Mouse (Mus musculus) limb, embryonic 13.5 days (tissue): ENCODE results near the gene Nhp2. TPM values are rescaled to one million over a fixed set of nuclear protein-coding genes. Genes with fewer than 3 reads are reported as not detected.
A peak's percentile ranks its signal among the peaks of the same experiment; 100 is the strongest.
"Not testable (repeated sequence)": the region's sequence is repeated elsewhere in the genome, so short reads cannot be mapped to it uniquely, and the experiment has no call there.

Experiments used
- ATAC-seq: fragments of 200-750 bp; cut with Nextera tagmentation; 2 replicates; pipeline ENCODE4 v1.8.0; 2017; ENCODE audit warnings: low read depth, moderate number of reproducible peaks, moderate TSS enrichment; ENCODE audit not compliant: low FRiP score
- H3K27ac ChIP-seq: fragments of 300-500 bp; sonication (generic); 2 replicates; pipeline ENCODE4 v1.5.1; 2015; ENCODE audit warnings: inconsistent platforms, mild to moderate bottlenecking, moderate library complexity
- H3K27me3 ChIP-seq: fragments of 300-500 bp; sonication (generic); 2 replicates; pipeline ENCODE4 v1.6.1; 2015; ENCODE audit warnings: mild to moderate bottlenecking, inconsistent platforms
- H3K36me3 ChIP-seq: fragments of 300-500 bp; sonication (generic); 2 replicates; pipeline ENCODE4 v1.6.1; 2015; ENCODE audit warnings: inconsistent platforms, mild to moderate bottlenecking, moderate library complexity
- H3K4me1 ChIP-seq: fragments of 300-500 bp; sonication (generic); 2 replicates; pipeline ENCODE4 v1.6.1; 2015; ENCODE audit warnings: inconsistent platforms
- H3K4me2 ChIP-seq: fragments of 300-500 bp; sonication (generic); replicated peaks from 2 replicates; pipeline ENCODE4 v1.6.1; 2015; ENCODE audit warnings: inconsistent platforms, mild to moderate bottlenecking, moderate library complexity
- H3K4me3 ChIP-seq: fragments of 300-500 bp; sonication (generic); 2 replicates; pipeline ENCODE4 v1.5.1; 2015; ENCODE audit warnings: moderate library complexity, mild to moderate bottlenecking, inconsistent platforms
- H3K9ac ChIP-seq: fragments of 300-500 bp; sonication (generic); 2 replicates; pipeline ENCODE4 v1.6.1; 2015; ENCODE audit warnings: mild to moderate bottlenecking, inconsistent platforms
- H3K9me3 ChIP-seq: fragments of 300-500 bp; sonication (generic); 2 replicates; pipeline ENCODE4 v1.6.1; 2016; ENCODE audit warnings: inconsistent platforms
- WGBS: fragments of 180-500 bp; shearing (Covaris S2); methylation state at CpG from one replicate; pipeline ENCODE4 v1.1.7; 2015; 5-methylcytosine and 5-hydroxymethylcytosine counted together
- polyA plus RNA-seq: library from polyadenylated mRNA; unstranded; fragments of >200 nt; fragmentation: Nextera tagmentation; extraction: Ambion mirVana; gene quantifications from 2 replicates; pipeline ENCODE4 v1.2.1, GENCODE M21; 2015

The Nhp2 gene
- polyA plus RNA-seq, 1 experiment from 2014 or later = 129 TPM

DNA sequence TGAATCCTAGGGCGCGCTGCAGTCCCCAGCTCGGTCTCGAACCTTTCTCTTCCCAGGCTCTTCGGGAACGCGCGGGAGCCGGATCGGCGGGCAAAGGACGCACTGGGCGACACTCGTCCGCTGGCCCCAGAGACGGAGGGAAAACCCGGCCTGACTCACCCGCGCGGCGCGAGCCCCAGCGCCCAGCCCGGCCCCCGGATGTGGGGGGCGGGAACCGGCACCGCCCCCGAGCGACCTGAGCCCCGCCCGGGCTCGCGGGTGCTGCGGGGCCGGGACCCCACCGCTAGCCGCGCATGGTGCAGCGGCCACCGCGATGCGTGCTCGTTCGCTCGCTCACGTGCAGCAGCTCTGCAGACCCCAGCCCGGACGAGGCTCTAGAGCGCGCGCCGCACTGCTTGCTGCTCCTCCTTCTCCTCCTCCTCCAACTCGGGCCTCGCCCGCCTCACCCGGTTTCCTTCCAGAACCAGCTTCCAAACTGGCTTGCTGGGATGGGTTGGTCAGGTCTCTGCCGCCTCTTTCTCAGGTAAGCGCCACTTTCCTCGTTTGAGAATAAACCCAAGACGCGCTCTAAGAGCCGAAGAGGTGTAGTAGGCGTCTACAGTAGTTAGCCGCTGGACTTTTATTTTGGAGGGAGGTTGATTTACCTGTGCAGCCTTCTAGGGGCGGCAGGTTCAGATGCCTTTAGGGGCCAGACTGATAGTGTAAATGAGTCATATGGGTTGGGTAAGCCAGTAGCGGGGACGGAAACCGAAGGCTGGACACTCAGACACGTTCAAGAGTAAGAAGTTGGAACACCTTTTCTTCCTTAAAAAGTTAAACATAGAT is 31.4 kb downstream of the Nhp2 start, which contains the start of the genes N4bp3 and D930048N14Rik:
Gene N4bp3, minus strand, starts transcription at position 152 of the 825 bp plus-strand sequence.
Gene D930048N14Rik, plus strand, starts transcription at position 264 of the 825 bp plus-strand sequence.
- WGBS = under 1% methylated on average over 58 of the region's 70 CpGs
- Histone ChIP-seq H3K27me3 (no peaks in the 10 kb centered on the region), H3K9ac (peak within 1 kb of the TSS; percentile 82), H3K4me1 (peaks cover 33% of the 10 kb centered on the region), H3K27ac (peak within 1 kb of the TSS; percentile 75), H3K4me3 (peak within 1 kb of the TSS; percentile 68), H3K9me3 (no peaks in the 10 kb centered on the region), H3K4me2 (peak within 1 kb of the TSS; percentile 96), H3K36me3 (peaks cover under 1% of the 10 kb centered on the region; the same call in 1 of the 2 replicates)
- ATAC-seq = peak; percentile 62; the same call in 1 of the 2 replicates

DNA sequence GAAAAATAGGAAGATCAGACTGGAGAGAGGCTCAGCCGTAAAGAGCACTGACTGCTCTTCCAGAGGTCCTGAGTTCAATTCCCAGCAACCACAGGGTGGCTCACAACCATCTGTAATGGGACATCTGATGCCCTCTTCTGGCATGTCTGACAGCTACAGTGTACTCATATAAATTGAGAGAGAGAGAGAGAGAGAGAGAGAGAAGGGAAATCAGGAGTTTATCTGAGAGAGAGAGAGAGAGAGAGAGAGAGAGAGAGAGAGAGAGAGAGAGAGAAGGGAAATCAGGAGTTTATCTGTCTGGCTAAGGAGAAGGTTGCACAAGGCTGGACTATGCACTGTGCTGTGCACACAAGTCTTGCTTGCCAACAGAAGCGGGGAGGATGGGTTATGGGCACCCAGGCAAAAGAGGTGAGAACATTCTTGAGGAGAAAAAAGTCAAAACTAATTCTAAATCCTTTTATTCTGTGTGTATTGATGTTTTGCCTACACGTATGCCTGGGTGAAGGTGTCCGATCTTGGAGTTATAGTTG is 33.4 kb downstream of the Nhp2 start:
- no peak for ATAC-seq
- 95% methylated on average over 4 of the region's 4 CpGs for WGBS
- Histone ChIP-seq H3K9ac (no peak overlapping the region), H3K4me3 (no peak overlapping the region), H3K9me3 (no peaks in the 10 kb centered on the region), H3K4me1 (peaks cover 32% of the 10 kb centered on the region), H3K27ac (no peak overlapping the region), H3K27me3 (no peaks in the 10 kb centered on the region), H3K4me2 (no peak overlapping the region), H3K36me3 (no peaks in the 10 kb centered on the region)

DNA sequence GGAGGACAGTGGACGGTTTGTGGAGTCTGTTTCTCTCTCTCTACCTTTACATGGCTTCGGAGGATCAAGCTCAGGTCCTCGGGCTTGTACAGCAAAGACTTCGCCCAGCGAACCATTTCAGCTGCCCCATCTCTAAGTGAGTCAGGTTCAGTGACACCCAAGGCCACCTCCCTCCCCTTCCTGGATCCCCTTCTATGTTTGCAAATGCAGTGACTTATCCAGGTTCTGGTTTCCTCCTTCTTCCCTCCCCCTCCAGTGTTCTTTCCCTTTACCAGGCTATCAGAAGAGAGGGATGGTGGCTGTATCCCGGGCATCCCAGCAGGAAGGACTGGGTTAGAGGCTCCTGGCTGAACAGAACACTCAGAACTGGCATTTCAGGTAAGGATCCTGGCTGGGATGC is 34.2 kb downstream of the Nhp2 start:
- no peaks in the 10 kb centered on the region for H3K27me3 ChIP-seq
- ATAC-seq = no peak
- H3K9ac ChIP-seq = no peak overlapping the region
- H3K36me3 ChIP-seq = no peaks in the 10 kb centered on the region
- H3K4me1 ChIP-seq = peaks cover 33% of the 10 kb centered on the region
- H3K27ac ChIP-seq = no peak overlapping the region
- H3K4me2 ChIP-seq = no peak overlapping the region
- H3K9me3 ChIP-seq = no peaks in the 10 kb centered on the region
- no peak overlapping the region for H3K4me3 ChIP-seq
- WGBS = 87% methylated on average over 6 of the region's 6 CpGs

DNA sequence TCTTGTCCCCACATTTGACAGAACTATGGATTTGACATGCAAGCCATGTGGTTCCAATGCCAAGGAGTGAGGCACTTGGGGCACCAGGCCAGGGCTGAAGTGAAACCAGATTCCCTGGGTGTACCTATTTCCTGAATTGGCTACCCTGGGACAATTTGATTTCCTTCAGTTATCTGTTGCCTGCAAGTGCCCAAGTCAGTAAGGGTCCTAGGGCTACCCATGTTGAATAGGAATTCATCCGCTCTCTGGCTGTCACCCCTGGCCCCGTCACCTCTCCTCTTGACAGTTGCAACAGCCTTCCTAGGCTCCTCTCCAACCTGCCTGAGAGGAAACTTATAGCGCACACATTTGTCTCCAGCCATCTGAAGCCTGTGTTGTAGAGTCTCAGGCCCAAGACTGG is 35.4 kb downstream of the Nhp2 start:
- H3K4me3 ChIP-seq = no peak overlapping the region
- no peak overlapping the region for H3K9ac ChIP-seq
- H3K27me3 ChIP-seq = no peaks in the 10 kb centered on the region
- H3K9me3 ChIP-seq = no peaks in the 10 kb centered on the region
- 95% methylated on average over 3 of the region's 3 CpGs for WGBS
- H3K27ac ChIP-seq = no peak overlapping the region
- H3K4me2 ChIP-seq = no peak overlapping the region
- no peak for ATAC-seq
- peaks cover 29% of the 10 kb centered on the region for H3K4me1 ChIP-seq
- H3K36me3 ChIP-seq = no peaks in the 10 kb centered on the region

DNA sequence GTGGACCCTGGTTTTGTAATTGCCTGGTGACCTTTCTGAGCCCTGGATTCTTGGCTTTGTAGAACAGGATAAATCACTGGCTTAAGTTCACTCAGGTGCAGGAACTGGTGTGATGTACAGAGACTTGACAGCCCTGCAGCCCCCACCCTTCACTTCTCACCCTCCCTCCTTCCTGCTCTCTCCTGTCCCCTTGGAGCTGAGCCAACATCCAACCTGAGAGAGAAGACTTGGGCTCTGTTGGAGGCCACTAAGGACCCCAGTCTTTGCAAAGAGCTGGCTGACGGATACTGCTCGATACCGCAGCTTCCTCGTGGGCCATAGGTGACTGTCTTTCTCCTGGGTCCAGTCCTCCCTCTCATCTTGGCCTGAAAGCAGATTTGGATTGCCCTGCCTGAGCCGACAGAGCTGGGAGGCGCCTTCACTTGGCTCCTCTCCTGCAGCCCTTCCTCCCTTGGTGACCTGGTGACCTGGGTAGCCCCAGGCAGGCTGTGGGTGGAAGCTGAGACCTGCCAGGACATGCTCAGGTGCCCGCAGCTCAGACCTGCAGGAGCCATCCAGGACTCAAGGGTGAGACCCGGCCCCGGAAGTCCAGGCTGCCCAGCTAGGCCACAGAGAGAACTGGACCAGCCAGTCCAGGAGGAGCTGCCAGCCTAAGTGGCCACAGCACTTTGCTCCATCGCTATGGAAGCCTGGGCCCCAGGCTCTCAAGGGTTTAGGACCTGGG is 37.4 kb downstream of the Nhp2 start:
- Histone ChIP-seq H3K9me3 (no peaks in the 10 kb centered on the region), H3K4me2 (no peak overlapping the region), H3K4me1 (peaks cover 25% of the 10 kb centered on the region), H3K4me3 (no peak overlapping the region), H3K9ac (no peak overlapping the region), H3K27ac (no peak overlapping the region), H3K36me3 (no peaks in the 10 kb centered on the region), H3K27me3 (no peaks in the 10 kb centered on the region)
- 78% methylated on average over 10 of the region's 10 CpGs for WGBS
- ATAC-seq = no peak

DNA sequence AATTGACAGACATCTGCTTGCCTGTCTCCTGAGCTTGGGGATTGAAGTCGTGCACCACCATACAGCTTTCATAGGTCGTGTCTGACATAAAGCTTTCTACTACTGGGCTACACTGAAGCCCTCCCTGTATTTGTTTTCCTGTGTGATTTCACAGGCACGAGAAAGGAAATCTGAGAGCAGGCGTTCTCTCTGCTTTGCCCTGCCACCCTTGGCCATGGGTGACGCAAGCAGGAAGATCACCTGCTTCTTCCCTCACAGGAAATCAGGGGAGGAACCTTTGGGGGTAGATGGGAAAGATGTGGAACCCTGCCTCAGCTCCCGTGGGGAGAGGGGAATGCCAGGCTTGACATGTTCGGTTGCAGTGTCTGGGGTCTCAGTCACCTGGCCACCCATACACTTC is 38.8 kb downstream of the Nhp2 start:
- 35% methylated on average over 7 of the region's 7 CpGs for WGBS
- Histone ChIP-seq H3K9me3 (no peaks in the 10 kb centered on the region), H3K27ac (peak overlapping the region; percentile 69), H3K9ac (peak overlapping the region; percentile 1; the same call in 1 of the 2 replicates), H3K4me1 (peaks cover 25% of the 10 kb centered on the region), H3K4me2 (peak overlapping the region; percentile 32), H3K27me3 (no peaks in the 10 kb centered on the region), H3K4me3 (no peak overlapping the region), H3K36me3 (no peaks in the 10 kb centered on the region)
- ATAC-seq = 0 out of 2 replicates have a peak, but pooled peaks have one; percentile 7

DNA sequence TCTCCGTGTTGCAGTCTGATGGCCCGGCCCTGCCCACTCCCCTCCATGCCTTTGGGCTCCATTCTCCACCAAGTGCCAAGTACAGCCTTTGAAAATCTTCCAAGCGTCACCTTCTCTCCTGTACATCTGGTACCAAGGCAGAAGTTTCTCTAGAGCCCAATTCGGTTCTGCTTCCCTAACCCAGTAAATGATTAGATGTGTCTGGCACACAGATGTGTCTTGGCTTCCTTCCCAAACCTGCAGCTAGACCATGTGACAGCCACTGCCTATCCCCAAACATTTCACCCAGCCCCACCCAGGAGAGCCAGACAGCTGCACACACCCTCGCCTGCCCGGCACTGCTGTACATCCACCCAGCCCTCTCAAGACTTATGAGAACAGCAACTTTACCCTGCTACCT is 39.2 kb downstream of the Nhp2 start:
- Histone ChIP-seq H3K4me1 (peaks cover 25% of the 10 kb centered on the region), H3K4me2 (peak overlapping the region; percentile 32), H3K4me3 (no peak overlapping the region), H3K9ac (peak overlapping the region; percentile 1; the same call in 1 of the 2 replicates), H3K36me3 (no peaks in the 10 kb centered on the region), H3K9me3 (no peaks in the 10 kb centered on the region), H3K27me3 (no peaks in the 10 kb centered on the region), H3K27ac (peak overlapping the region; percentile 69)
- peak; percentile 91 for ATAC-seq
- 28% methylated on average over 6 of the region's 6 CpGs for WGBS

DNA sequence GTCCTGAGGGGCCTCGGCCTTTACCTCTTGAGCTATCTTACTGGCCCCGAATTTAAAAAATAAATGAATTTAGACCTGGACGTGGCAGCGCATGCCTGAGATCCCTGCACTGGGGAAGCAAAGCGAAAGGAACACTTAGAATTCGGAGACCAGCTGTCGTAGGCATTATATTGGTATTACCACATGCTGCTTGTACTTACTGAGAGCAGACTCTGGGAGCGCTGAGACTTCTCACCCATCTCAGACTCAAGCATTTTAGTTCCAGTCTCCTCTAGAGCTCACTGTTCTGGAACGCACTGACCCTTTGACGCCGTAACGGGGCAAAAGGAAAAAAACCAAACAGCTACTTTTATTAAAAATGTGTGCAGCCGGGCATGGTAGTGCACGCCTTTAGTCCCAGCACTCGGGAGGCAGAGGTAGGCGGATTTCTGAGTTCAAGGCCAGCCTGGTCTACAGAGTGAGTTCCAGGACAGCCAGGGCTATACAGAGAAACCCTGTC is 42.4 kb downstream of the Nhp2 start:
- no peak overlapping the region for H3K4me3 ChIP-seq
- H3K27ac ChIP-seq = no peak overlapping the region
- H3K9me3 ChIP-seq = no peaks in the 10 kb centered on the region
- ATAC-seq = no peak
- H3K4me1 ChIP-seq = peaks cover 21% of the 10 kb centered on the region
- WGBS = 79% methylated on average over 16 of the region's 16 CpGs
- H3K4me2 ChIP-seq = no peak overlapping the region
- no peaks in the 10 kb centered on the region for H3K36me3 ChIP-seq
- no peak overlapping the region for H3K9ac ChIP-seq
- no peaks in the 10 kb centered on the region for H3K27me3 ChIP-seq

DNA sequence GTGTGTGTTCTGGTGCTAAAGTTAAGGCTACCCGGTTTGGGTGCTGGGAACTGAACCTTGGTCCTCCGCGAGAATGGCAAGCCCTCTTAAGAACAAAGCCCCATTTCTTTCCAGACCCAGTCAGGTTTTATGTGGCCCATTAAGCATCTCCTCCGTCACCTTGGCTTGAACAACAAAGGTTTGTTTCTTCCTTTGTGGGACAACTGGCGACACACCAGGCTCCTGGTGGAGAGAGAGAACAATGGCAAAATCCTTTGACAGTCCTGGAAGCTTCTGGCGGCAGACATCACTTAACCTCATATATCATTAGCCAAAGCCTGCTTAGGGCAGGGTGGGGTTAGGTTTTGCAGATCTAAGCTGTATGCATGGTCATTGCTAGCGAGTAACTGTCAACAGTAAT is 43.1 kb downstream of the Nhp2 start:
- Histone ChIP-seq H3K4me1 (peaks cover 16% of the 10 kb centered on the region), H3K36me3 (no peaks in the 10 kb centered on the region), H3K4me3 (no peak overlapping the region), H3K27me3 (no peaks in the 10 kb centered on the region), H3K27ac (no peak overlapping the region), H3K9ac (no peak overlapping the region), H3K9me3 (no peaks in the 10 kb centered on the region), H3K4me2 (no peak overlapping the region)
- no peak for ATAC-seq
- 75% methylated on average over 7 of the region's 7 CpGs for WGBS

DNA sequence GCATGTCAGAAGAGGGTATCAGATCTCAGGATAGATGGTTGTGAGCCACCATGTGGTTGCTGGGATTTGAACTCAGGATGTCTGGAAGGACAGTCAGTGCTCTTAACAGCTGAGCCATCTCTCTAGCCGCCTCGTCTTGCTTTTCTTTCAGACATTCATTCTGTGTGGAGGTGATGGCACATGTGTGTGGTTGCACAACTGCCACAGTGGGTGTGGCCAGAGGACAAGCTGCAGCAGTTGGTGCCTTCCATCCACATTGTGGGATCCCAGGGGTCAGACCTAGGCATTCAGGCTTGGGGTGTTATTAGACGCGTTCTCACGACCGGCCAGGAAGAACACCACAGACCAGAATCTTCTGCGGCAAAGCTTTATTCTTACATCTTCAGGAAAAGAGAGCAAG is 45.2 kb downstream of the Nhp2 start:
- H3K36me3 ChIP-seq, H3K4me2 ChIP-seq, H3K9ac ChIP-seq, H3K27me3 ChIP-seq, H3K4me3 ChIP-seq, H3K27ac ChIP-seq, H3K9me3 ChIP-seq, H3K4me1 ChIP-seq, ATAC-seq: not testable (repeated sequence)
- WGBS = 93% methylated on average over 7 of the region's 7 CpGs

DNA sequence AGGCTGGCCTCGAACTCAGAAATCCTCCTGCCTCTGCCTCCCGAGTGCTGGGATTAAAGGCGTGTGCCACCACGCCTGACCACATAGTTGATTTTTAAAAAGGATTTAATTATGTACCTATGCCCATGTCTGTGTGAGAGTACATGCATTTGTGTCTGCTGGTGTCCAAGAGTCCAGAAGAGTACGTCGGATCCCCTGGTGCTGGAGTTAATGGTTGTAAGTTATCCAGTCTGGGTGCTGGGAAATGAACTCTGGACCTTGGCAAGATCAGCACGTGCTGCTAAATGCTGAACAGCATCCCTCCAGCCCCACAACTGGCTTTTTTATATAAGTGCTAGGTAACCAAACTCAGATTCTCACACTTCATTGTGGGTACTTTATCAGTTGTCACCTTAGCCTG is 51.3 kb downstream of the Nhp2 start:
- Histone ChIP-seq H3K4me2 (no peak overlapping the region), H3K27ac (no peak overlapping the region), H3K9me3 (no peaks in the 10 kb centered on the region), H3K4me3 (no peak overlapping the region), H3K9ac (no peak overlapping the region), H3K4me1 (0 out of 2 replicates have a peak, but pooled peaks cover 6% of the 10 kb centered on the region), H3K36me3 (no peaks in the 10 kb centered on the region), H3K27me3 (no peaks in the 10 kb centered on the region)
- 89% methylated on average over 7 of the region's 7 CpGs for WGBS
- no peak for ATAC-seq

DNA sequence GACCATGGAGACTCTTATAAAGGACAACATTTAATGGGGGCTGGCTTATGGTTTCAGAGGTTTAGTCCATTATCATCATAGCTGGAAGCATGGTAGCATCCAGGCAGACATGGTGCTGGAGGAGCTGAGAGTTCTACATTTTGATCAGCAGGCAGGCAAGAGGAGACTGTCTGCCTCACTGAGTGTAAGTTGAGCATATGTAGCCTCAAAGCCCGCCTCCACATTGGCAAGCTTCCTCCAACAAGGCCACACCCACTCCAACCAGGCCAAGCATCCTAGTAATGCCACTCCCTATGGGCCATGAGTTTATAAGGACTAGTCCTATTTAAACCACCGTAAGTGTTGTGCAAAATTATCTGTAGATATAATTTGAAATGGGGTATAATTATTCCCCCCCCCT is 51.8 kb downstream of the Nhp2 start:
- WGBS = 74% methylated on average over 2 of the region's 2 CpGs
- no peak overlapping the region for H3K4me3 ChIP-seq
- no peaks in the 10 kb centered on the region for H3K9me3 ChIP-seq
- H3K9ac ChIP-seq = no peak overlapping the region
- H3K4me1 ChIP-seq = 0 out of 2 replicates have a peak, but pooled peaks cover 6% of the 10 kb centered on the region
- ATAC-seq = no peak
- H3K27ac ChIP-seq = no peak overlapping the region
- no peaks in the 10 kb centered on the region for H3K27me3 ChIP-seq
- no peak overlapping the region for H3K4me2 ChIP-seq
- H3K36me3 ChIP-seq = no peaks in the 10 kb centered on the region
